Mouse (Mus musculus) spleen, adult 2 months (tissue): Measurements from ENCODE around the gene Erich4. TPM values are rescaled to one million over a fixed set of nuclear protein-coding genes. Genes with fewer than 3 reads are reported as not detected.

Source experiments
- DNase-seq, 2 experiments: peaks; one replicate each; pipeline versions ENCODE4 v3.0.0 to v3.0.0-alpha.2; 2012 to 2021; ENCODE audit warnings: low spot score in 2 of 2, low read depth in 1 of 2
- H3K27ac ChIP-seq: fragments of 200-500 bp; 2 replicates; pipeline ENCODE4 v1.5.1; 2012; ENCODE audit warnings: low read length, inconsistent platforms; ENCODE audit not compliant: insufficient read depth
- H3K27me3 ChIP-seq: fragments of 200-500 bp; 2 replicates; pipeline ENCODE4 v1.6.1; 2012; ENCODE audit warnings: mild to moderate bottlenecking, moderate library complexity, low read length, inconsistent platforms; ENCODE audit not compliant: control insufficient read depth, insufficient read depth
- H3K36me3 ChIP-seq: fragments of 200-500 bp; 2 replicates; pipeline ENCODE4 v1.6.1; 2012; ENCODE audit warnings: mild to moderate bottlenecking, low read length, inconsistent platforms; ENCODE audit not compliant: control insufficient read depth, insufficient read depth
- H3K4me1 ChIP-seq: fragments of 200-500 bp; 2 replicates; pipeline ENCODE4 v1.6.1; 2011; ENCODE audit warnings: inconsistent platforms; ENCODE audit not compliant: control insufficient read depth, insufficient read depth, insufficient read length
- H3K4me3 ChIP-seq: fragments of 200-500 bp; 2 replicates; pipeline ENCODE4 v1.5.1; 2011; ENCODE audit warnings: mild to moderate bottlenecking, inconsistent platforms; ENCODE audit not compliant: insufficient read depth, insufficient read length; ENCODE audit errors: extremely low read depth
- CTCF ChIP-seq: fragments of 200-500 bp; IDR thresholded peaks from 2 replicates; pipeline ENCODE4 v1.5.1; 2011; ENCODE audit warnings: mild to moderate bottlenecking, inconsistent platforms; ENCODE audit not compliant: insufficient read depth, insufficient read length, insufficient replicate concordance; ENCODE audit errors: extremely low read depth
- POLR2A ChIP-seq: fragments of 200-500 bp; IDR thresholded peaks from 2 replicates; pipeline ENCODE4 v1.6.1; 2011; ENCODE audit warnings: low read depth, low read length, inconsistent platforms
- WGBS: fragments of 180-500 bp; shearing (Covaris S2); methylation state at CpG from one replicate; pipeline ENCODE4 v1.1.7; 2018; 5-methylcytosine and 5-hydroxymethylcytosine counted together
- polyA plus RNA-seq: library from polyadenylated mRNA; depleted of rRNA; stranded (reverse); fragments of >200 nt; gene quantifications from 2 replicates; pipeline ENCODE4 v1.2.3, GENCODE M21; 2012

Gene Erich4
- polyA plus RNA-seq, 1 experiment, result not detected

- peaks cover 35% of the 10 kb centered on the region; the same call in 1 of the 2 replicates for H3K4me1 ChIP-seq
- 23% methylated on average over 5 of the region's 5 CpGs for WGBS
- DNase-seq, result no peak
These were observed 34.1 kb upstream of the Erich4 start for GRCm38 (mm10) chr7:25649839-25650238.

GRCm38 (mm10) chr7:25647574-25648123 is 32.0 kb upstream of the Erich4 start:
- H3K27me3 ChIP-seq, result no peaks in the 10 kb centered on the region
- TF ChIP-seq CTCF (peak; percentile 79), POLR2A (no peak; the same call in 1 of the 2 replicates)
- peak; percentile 57 to 74 for DNase-seq
- H3K4me1 ChIP-seq, result peaks cover 44% of the 10 kb centered on the region; the same call in 1 of the 2 replicates
- no peak overlapping the region for H3K4me3 ChIP-seq
- no peaks in the 10 kb centered on the region for H3K36me3 ChIP-seq
- H3K27ac ChIP-seq, result peak overlapping the region; percentile 80
- WGBS, result 14% methylated on average over 5 of the region's 5 CpGs

More at GRCm38 (mm10) chr7:25649839-25650238, 34.1 kb upstream of the Erich4 start:
- TF ChIP-seq POLR2A (no peak), CTCF (no peak)
- Histone ChIP-seq H3K27me3 (no peaks in the 10 kb centered on the region), H3K27ac (peak overlapping the region; percentile 78), H3K36me3 (0 out of 2 replicates have a peak, but pooled peaks cover 1% of the 10 kb centered on the region), H3K4me3 (no peak overlapping the region)

- peaks cover 40% of the 10 kb centered on the region; the same call in 1 of the 2 replicates for H3K4me1 ChIP-seq
- 35% methylated on average over 14 of the region's 14 CpGs for WGBS
These were observed 29.4 kb upstream of the Erich4 start for GRCm38 (mm10) chr7:25645074-25645473.

GRCm38 (mm10) chr7:25644631-25645030 is 28.9 kb upstream of the Erich4 start:
- DNase-seq, result no peak
- peaks cover 2% of the 10 kb centered on the region; the same call in 1 of the 2 replicates for H3K36me3 ChIP-seq
- no peak for TF ChIP-seq CTCF
- TF ChIP-seq POLR2A, result no peak
- H3K4me3 ChIP-seq, result no peak overlapping the region
- no peaks in the 10 kb centered on the region for H3K27me3 ChIP-seq
- H3K27ac ChIP-seq, result no peak overlapping the region
- peaks cover 36% of the 10 kb centered on the region; the same call in 1 of the 2 replicates for H3K4me1 ChIP-seq
- 36% methylated on average over 4 of the region's 4 CpGs for WGBS

More at GRCm38 (mm10) chr7:25645074-25645473, 29.4 kb upstream of the Erich4 start:
- Histone ChIP-seq H3K27me3 (no peaks in the 10 kb centered on the region), H3K36me3 (peaks cover 2% of the 10 kb centered on the region; the same call in 1 of the 2 replicates), H3K27ac (no peak overlapping the region), H3K4me3 (no peak overlapping the region)
- TF ChIP-seq CTCF (no peak), POLR2A (no peak)
- no peak for DNase-seq

GRCm38 (mm10) chr7:25644136-25644535 is 28.4 kb upstream of the Erich4 start:
- Histone ChIP-seq H3K4me1 (peaks cover 33% of the 10 kb centered on the region; the same call in 1 of the 2 replicates), H3K36me3 (peaks cover 2% of the 10 kb centered on the region; the same call in 1 of the 2 replicates), H3K4me3 (no peak overlapping the region), H3K27me3 (no peaks in the 10 kb centered on the region), H3K27ac (no peak overlapping the region)
- no peak for DNase-seq
- WGBS, result 24% methylated on average over 10 of the region's 10 CpGs
- TF ChIP-seq CTCF (no peak), POLR2A (no peak)

- TF ChIP-seq POLR2A (no peak), CTCF (no peak)
- DNase-seq, result no peak
- Histone ChIP-seq H3K27me3 (no peaks in the 10 kb centered on the region), H3K4me3 (no peak overlapping the region), H3K4me1 (peaks cover 34% of the 10 kb centered on the region; the same call in 1 of the 2 replicates), H3K27ac (no peak overlapping the region), H3K36me3 (peaks cover 2% of the 10 kb centered on the region; the same call in 1 of the 2 replicates)
- 92% methylated on average over 4 of the region's 4 CpGs for WGBS
These were observed 24.1 kb upstream of the Erich4 start for GRCm38 (mm10) chr7:25639754-25640153.

GRCm38 (mm10) chr7:25637099-25637498 is 21.4 kb upstream of the Erich4 start:
- 84% methylated on average over 5 of the region's 5 CpGs for WGBS
- DNase-seq, result no peak
- H3K27me3 ChIP-seq, result no peaks in the 10 kb centered on the region
- H3K4me1 ChIP-seq, result peaks cover 40% of the 10 kb centered on the region; the same call in 1 of the 2 replicates
- no peak overlapping the region for H3K4me3 ChIP-seq
- TF ChIP-seq CTCF (no peak), POLR2A (no peak)
- peaks cover 2% of the 10 kb centered on the region; the same call in 1 of the 2 replicates for H3K36me3 ChIP-seq
- peak overlapping the region; percentile 94 for H3K27ac ChIP-seq
